Mouse (Mus musculus) megakaryocyte, embryonic 14.5 days (primary cell): ENCODE results near the gene Prkch.

ENCODE experiments used
- FLI1 ChIP-seq: IDR thresholded peaks from 2 replicates; pipeline ENCODE4 v1.6.1; 2012; ENCODE audit warnings: low read length, inconsistent platforms, mixed read lengths
- GATA1 ChIP-seq: IDR thresholded peaks from 3 replicates; pipeline ENCODE4 v1.6.1; 2012; ENCODE audit warnings: mixed read lengths, low read length, inconsistent platforms, borderline replicate concordance

DNA sequence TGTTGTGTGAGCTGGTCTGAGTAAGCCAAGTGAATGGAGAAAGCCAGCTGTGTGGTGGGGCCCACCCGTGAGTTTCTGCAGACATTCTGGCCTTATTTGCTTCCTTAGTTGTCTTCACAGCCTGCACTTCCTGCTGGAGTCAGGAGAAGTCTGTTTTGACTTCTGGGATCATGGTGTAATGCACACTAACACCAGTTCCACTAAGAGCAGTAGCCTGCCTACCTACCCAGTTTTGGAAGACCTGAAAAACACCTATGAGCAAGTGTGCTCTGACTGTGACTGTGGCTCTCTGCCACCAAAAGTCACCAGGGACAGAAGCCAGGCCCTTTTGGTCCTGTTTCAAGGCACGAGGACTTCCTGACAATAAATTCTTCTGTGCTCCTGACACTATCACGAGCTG lies 216.3 kb downstream of the Prkch start:
- no peak for TF ChIP-seq GATA1
- no peak for TF ChIP-seq FLI1
